Mouse (Mus musculus) retina, adult 2 months (tissue): Measurements from ENCODE around the gene Arhgap8.
"Not testable (repeated sequence)": the region's sequence is repeated elsewhere in the genome, so short reads cannot be mapped to it uniquely, and the experiment has no call there.

Experiments used
- DNase-seq: peaks from one replicate; pipeline ENCODE4 v3.0.0-alpha.2; 2012; ENCODE audit warnings: low read depth, low spot score

The Arhgap8 gene

DNA sequence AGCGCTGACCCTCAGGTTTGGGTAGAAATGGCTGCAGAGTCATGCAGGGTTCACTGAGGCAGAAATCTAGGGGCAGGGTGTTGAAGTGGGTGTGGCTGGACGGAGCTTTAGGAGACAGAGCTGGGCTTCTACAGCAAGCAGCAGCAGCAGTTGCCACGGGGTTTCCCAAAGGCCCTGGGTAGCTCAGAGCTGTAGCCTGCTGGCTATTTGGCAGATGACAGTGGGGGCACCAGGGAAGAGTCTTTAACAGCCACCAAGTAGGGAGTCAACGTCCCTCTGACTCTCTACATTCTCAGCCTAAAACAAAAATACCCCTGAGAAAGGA is 12.5 kb downstream of the Arhgap8 start:
- no peak for DNase-seq

DNA sequence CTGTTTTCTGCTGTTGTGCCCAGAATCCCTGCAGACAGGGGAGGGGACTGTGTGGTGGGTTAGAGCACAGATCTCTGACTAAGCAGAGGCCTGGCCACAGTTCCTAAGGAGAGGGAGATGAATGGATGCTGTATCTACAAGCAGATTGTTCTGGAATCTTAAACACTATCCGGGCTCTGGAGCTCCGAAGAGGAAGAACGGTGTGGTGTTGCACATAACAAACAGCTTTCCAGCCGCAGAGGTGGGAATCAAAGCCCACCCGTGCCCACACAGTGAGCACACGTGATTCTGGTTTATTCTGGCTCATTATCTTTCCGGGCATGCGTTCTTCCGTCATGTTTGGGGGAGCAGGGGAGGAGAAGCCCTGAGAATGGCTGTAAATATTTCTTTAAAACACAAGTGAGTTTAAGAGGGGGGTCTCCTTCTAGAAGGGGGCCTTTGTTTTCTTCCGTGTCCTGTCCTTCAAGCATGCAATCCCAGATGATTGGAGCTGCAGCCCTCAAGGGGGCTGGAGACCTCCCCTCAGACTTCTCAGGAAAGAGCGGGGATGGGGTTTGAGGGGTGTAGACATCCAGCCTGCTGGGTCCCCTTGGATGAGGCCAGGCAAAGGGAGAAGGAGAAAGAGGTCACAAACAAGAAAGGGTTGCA is 16.6 kb downstream of the Arhgap8 start:
- DNase-seq, result no peak

DNA sequence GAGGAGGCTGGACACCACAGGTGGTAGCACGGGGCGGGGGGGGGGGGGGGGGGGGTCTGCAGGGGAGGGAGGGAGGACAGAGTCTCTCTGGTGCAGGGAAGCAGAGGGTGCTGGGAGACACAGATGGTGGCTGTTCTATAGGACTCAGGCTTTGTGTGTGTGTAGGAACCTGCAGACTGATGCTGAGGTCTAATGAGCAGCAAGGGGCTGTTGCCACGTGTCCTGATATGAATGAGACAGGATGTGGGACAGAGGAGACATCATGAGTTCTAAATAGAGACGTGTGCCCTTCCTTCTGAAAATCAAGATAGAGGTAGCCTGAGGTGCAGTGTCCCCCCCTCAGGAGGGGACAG is 17.1 kb downstream of the Arhgap8 start:
- DNase-seq, result no peak

DNA sequence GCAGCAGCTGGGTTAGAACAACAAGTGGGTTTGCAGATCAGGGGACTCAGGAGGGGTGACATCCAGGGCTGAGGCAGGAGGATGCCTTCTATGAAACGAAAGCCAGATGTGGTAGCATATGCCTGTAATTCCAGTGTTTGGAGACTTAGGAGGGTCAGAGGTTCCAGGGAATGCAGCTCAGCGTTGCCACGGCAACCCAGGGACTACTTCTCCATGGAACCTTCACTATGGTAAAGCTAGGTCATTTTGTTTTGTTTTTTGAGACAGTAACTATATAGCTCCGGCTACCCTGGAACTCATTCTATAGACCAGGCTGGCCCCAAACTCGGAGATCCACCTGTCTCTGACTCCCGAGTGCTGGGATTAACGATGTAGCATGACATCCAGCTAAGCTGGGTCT is 18.4 kb downstream of the Arhgap8 start:
- DNase-seq, result no peak

DNA sequence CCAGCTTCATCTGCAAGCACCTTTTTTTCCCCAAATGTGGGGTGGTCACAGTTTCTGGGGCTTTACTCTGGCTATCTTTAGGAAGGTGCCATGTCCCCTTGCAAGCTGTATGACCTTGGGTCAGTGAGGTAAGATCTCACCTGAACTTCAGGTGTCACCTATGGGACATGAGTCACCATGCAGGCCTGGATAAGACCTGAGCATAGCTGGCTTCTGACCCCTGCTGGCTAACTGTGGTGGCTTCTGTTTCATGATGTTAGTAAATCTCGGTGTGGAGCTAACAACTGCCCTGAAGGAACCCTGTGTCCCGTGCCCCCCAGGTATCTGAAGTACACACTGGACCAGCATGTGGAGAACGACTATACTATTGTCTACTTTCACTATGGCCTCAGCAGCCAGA is 21.7 kb downstream of the Arhgap8 start:
- DNase-seq, result no peak

DNA sequence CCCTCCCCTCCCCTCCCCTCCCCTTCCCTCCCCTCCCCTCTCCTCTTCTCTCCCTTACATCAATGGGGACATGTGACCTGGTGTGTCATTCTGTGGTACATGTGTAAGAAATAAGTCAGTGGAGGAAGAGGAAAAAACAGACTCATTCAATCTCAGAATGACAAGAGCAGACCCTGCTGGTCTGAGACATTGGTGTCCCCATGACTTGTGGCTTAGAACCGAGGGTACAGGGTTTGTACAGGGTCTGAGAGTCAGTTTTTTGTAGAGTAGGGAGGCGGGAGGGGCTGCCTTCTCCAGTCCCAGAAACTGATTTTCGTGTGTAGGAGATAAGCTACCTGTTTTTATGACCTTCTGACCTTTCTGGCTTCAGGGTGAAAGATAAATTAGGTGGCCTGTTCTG is 23.5 kb downstream of the Arhgap8 start:
- no peak for DNase-seq

DNA sequence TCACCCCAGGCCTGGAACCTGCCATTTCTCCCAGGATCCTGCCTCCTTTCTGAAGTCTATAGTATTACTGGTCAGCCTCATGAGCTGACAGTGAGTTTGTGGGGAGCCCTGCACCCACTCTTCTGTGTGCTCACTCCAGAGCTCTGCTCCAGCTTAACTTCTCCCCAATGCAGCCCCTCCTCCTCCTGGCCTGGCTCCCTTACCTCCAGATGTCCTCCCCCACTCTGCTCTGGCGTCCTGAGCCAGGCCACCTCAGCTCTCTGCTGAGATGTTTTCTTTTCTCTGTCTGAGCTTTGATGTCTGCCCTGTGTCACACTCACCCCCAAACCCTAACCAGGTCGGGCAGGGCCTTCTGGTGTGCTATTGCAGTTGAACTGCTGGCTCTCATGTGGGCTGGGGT is 24.5 kb downstream of the Arhgap8 start:
- DNase-seq, result no peak

DNA sequence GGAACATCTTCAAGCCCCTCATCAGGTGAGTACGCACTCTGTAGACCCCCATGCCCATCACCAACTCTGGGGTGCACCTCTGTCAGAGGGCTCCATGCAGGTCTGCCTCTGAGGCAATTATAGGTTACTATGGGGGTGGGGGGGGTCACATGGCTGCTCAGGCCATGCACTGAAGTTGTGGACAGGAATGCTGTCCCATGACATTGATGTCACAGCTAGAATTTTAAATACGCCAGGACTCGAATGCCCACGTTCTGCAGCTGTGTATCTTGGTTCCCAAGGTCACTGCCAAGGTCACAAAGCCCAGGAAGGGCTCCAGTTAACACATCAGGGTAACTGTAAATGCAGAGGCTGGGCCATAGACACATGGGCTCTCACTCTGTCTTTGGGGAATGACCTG is 26.0 kb downstream of the Arhgap8 start:
- DNase-seq, result no peak

DNA sequence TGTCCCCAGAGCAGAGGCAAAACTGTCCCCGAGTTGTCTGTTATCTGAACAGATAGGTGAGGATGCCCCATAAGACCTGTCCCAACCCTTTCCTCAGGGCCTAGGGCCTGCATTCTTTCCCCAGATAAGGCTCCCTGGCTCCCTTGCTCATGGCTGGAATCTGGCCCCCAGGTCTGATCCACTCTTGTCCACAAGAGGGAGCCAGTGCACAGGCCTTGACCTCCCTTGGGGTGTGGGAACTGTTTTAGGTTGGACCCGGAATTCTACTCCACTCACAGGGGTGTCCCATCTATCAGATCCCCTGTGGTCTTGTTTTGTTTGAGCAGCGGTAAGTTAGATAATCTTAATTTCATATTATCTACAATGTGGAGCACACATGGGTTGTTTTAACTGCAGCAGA is 35.1 kb downstream of the Arhgap8 start:
- DNase-seq, result peak; percentile 44

DNA sequence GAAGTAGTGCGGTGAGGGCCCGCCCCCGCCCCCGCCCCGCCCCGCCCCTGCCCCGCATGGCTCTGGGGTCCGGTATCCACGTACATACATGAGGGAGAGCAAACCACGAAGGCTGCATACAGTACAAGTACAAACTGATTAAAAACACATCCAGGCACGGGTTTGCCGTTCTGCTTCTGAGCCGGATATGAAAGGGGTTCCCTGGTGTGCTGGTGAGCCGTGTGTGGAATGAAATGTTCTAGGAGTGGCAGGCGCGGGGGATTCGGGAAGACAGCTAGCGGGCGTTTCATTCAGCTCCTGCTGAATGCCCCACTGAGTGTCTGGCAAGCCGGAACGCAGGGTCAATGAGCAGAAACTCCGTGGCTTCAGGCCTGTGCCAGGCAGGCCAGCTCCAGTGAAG is 36.6 kb downstream of the Arhgap8 start:
- no peak for DNase-seq

DNA sequence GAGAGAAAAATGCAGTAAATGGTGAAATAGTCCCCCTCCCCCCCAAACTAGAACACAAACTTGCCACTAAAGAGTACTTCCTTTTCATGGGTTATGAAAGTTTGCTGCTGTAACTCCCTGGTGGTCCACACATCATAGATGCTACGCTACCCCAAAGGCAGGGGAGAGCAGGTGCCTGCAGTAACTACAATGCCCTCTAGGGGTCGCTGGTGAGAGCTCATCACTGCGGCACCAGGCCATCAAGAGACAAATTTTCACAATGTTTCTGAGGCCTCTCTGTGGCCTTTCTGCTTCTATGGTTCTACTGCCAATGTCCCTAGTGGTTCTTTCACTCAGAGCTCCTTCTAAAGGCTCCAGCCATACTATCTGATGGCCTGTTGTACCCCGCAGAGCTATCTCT is 38.6 kb downstream of the Arhgap8 start:
- no peak for DNase-seq

DNA sequence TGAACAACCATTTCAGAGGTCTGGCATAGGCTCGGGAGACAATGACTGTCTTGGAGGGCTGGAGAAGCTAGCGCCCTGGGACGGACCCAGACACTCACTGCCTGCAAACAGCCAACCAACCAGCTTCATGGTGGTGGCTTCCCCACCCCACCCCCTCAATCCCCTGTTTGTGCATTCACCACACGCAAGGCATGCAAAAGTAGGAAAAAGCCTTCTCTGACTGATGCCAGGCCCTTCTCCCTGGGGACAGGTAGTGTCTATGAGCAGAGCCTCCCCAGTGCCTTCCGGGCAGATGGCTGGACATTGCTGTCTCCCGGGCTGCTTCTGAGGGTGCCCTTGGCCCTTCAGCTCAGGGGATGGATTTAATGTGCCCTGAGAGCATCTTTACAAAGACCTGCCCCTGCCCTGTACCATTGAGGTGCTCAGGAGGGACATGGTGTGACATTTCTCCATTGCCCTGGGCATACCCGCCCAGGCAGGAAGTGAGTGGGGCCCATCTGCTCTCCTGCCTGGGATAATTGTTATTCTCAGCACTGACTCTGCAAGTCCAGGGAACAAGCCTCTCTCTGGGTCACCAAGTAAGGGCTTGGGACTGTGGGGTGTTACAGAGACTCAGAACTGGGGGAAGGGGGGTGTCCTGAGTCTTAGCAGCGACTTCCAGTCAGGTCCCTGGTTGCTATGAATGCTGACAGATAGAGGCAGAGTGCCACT is 43.0 kb downstream of the Arhgap8 start:
- no peak for DNase-seq

DNA sequence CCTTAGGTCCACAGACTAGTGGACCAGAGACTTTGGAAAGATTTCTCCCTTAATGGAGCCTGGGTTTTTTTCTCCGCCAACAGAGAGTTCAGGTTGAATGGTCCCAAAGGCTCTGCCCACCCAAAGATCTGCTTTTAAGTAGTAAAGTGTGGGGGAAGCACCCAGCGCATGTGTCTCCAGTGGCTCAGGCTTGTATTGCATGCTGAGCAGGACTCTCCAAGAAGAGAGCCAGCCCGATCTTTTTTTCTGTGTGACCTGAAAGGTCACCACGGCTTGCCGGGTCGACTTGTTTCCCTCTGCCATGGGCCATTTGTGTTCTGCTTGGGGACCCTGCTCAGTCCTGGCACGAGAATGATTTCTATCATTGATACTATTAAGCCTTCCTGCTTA is 43.6 kb downstream of the Arhgap8 start:
- no peak for DNase-seq

DNA sequence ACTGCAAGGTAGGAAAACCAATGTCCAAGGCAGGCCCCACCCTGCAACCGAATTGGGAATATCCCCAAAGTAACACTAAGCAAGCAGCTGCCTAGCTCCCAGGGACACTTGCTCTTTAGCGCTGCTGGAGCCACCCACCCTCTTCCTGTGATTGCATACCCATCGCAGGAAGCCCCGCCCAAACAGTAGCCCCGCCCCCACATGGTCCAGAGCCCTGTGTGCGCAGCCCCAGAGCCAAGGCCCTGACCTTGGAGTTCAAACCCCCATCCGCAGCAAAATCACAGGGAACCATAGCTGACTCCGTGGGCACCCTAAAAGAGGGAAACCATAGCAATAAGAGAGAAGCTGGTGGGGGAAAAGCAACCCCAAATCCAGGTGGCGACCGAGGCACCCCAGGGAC is 46.8 kb downstream of the Arhgap8 start:
- no peak for DNase-seq

DNA sequence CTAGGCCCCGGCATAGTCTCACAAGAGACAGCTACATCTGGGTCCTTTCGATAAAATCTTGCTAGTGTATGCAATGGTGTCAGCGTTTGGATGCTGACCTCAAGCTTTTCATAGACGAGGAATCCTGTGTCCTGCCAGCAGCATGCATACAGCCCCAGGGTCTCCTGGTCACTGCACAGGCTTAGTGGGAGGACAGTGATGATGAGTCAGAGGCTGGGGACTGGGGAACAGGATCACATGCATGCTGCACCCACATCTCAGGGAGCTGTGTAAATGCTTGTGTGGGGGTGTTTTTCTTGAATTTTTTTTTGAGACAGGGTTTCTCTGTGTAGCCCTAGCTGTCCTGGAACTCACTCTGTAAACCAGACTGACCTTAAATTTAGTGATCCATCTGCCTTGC is 48.7 kb downstream of the Arhgap8 start:
- DNase-seq, result not testable (repeated sequence)

DNA sequence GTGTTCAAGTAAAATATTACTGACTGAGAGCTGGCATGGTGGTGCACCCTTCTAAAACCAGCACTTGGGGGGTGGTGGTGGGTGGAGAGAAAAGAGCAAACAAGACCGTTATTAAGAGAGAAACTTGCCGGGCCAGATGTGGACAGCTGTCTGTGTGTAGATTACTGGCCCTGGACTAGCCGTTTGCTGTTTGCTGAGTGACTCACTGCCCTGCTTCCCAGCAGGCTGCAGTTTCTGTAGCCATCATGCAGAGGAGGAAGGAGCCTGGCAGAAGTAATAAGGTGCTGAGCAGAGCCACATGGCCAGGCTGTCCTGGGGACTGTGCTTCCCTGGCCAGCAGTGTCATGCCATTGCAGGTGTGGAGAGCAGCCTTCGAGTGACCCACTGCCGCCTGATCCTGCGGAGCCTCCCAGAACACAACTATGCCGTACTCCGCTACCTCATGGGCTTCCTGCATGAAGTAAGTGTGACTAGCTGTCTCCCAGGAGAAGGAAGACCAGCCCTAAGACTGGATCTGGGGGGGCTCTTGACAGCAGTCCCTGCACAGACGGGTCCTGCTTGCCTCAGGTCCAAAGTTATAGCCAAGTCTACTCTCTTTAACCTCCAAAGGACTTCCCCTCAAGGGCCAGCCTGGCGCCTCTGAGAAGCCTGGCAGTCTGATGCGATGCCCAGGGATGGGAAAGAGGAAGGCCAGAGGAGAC is 49.9 kb downstream of the Arhgap8 start:
- no peak for DNase-seq

DNA sequence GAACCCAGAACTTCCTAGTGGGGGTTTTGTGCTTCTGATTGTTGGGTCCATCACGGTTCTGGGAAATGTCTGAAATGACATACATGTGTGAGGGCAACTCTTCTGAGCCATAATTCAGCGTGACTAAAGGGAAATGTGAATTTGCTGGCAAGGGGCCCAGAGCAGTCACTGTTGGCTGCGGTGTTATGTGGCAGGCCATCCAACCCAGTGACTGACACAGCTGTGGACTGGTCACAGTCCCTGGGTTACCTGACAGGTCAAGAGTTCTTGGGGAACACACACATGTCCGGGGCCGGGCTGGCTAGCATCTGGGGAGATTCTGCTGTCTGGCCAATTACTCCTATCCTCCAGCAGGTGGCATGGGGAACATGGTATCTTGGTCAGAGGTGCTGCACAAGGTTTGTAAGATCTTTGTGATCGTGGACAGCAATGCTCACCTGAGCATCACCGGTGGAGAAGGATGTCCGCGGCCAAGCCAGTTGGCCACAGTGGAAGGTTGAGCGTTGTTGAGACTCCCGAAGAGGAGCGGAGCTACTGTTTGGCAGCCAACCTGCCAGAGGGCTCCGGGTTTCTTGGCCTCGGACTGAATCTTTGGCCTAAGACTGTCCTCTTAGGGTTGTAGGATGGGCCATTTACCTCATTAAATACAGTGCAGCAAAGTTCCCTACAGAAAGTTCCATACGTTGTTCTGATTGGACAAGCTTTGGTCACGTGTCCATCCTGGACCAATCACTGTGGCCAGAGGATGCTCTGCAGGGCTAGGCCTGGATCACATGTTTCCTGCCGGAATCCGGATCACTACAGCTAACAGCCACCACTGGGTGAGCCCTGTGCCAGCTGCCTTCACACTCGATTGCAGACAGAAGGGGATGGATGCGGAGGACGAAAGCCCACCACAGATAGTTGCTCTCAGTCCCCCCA is 52.6 kb downstream of the Arhgap8 start:
- DNase-seq, result no peak

DNA sequence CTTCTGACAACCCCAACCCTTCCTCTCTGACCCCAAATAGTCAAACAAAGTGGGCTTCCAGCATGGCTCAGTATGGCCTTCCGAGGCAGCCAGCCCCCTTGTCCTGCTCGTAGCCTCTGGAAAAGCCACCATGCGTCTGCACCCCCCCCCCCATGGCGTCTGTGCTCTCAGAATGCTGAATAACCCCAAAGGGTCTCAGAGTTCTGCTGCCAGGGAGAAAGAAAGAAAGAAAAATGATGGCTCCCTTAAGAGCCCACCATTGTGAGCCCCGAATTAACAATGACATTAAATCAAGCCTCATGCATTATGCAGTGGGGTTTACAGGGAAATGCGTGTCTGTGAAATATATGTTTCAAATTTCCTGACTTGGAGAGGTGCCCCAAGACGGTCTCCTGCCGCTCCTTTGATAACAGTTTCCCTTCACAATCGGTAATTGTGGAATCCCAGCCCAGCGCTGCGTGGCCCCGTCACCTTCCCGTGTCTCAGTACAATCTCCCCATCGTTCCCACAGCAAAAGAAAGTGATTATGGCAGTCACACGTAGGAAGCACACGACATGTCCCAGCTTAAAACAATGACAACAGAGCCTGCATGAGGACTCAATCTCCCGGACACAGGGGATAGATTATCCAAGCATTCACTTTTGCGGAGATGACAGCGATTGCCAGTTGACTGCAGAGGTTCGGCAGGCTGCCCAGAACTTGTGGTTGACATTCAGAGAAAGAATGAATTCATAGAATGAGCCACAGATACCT is 55.7 kb downstream of the Arhgap8 start:
- DNase-seq, result no peak

DNA sequence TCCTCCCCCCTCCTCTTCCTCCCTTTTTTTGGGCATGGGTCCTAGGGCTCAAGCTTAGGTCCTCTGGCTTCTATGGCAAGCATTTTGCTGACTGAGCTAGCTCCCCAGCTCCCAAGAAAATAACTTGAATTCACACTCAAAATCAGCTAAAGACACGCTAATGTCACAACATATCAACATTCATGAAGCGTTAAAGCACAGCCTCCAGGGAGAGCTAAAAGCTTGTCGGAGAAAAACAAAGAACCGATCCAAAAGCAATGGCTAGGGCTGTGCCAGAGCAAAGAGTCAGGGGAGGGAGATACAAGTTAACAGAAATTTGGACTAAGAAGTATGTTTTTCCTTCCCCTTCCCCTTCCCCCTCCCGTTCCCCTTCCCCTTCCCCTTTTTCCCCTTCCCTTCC is 58.7 kb downstream of the Arhgap8 start:
- DNase-seq, result no peak

DNA sequence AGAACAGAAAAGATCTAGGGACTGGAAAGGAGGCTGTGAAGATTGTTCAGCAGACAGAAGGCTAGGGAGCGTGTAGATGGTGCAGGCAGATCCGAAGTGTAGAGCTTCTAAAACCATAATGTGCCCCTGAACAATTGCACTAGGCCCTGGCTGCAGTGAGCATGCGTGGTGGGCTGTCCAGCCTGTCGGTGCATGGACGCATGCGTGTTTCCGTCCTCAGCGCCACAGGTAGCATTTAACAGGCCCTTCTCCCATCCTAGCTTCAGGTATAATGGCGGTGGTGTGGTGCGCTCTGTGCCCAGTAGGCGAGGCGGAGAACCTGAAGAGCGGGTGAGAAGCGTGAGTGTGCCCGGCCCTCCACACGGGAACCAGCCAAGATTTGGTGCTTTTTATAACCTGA is 65.0 kb downstream of the Arhgap8 start:
- no peak for DNase-seq

DNA sequence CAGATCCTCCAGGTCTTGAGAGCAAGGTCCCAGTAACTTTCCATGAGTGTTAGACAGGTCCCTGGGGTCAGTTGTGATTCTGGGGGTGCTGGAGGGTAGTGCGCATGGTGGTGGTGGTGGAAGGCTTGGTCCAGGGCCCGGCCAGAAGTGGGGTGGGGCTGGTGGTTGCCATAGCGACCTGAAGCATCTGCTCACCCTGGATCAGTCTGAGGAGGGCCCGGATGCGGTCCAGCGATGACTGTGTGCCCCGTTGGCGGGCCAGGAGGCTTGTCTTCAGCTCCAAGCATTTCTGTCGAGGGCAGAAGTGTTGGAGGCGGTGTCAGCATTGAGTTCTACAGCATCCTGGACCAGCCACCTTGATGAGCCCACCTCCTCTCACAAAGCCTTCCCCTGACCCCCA is 67.3 kb downstream of the Arhgap8 start:
- no peak for DNase-seq

DNA sequence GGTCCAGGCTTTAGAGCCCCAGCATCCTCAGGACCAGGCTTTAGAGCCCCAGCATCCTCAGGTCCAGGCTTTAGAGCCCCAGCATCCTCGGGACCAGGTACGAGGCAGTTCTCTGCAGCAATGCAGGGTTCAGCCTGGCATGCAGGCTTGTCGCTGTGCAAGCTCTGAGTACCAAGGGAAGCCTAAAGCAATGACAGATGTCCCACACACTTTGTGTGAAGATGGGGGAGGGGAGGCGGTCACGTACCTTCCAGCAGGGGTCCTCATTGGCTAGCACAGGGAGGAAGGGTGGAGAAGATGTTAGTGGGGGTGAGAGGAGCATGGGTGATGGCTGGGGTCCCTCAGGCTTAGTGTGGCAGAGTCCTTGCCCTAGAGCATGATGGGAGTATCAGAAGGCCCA is 73.8 kb downstream of the Arhgap8 start:
- DNase-seq, result no peak
